Mouse (Mus musculus): ENCODE measurements at regions not wholly inside any gene's neighbourhood (a gene's known extent, or its start where the extent isn't known, plus 50 kb on each side); places are given as distances from the start of the nearest gene placed in this dataset.

DNA sequence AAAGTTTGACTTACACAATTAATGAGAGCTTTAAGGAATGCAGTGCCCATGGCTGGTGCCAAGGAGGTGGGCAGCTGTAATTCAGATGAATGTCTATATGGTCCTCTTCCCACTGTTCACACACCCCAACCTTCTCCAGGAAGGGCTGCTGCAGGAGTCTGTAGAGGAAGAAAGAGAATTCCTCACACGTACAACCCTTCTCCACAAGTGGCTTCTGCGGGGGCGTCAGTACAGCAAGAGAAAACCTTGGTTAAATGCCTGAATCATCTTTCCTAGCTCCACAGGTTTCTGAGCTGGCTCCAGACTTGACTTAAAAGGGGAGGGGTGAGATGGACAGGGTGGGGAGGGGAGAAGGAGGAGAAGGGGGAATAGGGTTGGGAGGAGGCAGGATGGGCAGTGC is 306.3 kb downstream of the Tbc1d1 start:
- DNase-seq (ENCODE audit: low spot score): no peak

DNA sequence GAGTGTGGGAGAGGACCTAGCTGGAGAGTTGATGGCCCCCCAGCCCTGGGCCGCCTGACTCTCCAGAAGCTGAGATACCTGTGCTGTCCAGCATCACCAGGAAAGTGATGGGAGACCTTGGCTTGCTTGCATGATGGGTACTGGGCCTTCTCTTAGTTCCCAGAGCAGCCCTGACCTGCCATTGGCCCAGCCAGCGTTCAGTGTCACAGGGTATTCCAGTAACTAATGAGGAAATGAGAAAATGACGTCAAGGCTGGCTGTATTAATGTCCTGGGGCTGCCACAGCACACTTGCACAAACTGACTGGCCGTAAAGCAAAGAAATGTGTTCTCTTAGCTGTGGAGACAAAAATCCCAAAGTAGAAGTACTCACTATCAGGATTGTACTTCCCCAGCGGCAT is 307.5 kb downstream of the Tbc1d1 start:
- DNase-seq (ENCODE audit: low spot score): no peak

DNA sequence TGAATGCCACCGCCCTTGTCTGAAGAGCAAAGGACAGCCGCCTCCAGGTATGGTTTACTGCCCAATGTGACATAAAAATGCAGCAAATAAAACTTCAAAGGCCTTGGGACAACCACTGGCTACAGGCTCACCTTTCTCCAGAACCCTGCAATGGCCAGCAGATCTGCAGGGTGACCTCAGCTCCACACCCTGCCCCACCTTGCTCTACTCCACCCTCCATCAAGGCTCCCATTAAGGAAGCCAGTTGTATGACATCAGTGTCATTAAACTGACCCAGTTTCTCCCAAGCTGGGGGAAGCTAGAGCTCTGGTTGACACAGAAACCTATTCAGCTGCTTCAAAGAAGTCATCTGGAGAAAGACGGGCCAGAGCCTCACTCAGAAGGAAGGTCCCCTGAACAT is 310.2 kb downstream of the Tbc1d1 start:
- DNase-seq (ENCODE audit: low spot score): no peak

DNA sequence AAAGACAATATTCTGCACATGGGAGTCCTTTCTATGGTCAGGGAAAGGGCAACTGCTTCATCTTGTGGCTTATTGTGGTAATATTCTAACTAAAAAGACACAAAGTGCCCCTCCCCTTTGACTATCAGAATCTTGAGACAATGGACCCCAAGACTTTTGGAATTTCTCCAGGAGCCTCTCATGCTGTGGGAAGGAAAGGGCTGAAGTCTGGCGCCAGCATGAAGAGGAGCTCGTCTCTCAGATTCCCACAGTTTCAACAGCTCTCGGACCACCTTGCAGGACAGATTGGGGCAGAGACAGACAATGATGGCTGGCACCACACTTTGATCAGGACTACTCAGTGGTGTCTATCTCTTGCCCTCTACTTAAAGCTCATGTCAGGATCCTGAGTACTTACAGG is 311.8 kb downstream of the Tbc1d1 start:
- DNase-seq (ENCODE audit: low spot score): no peak

DNA sequence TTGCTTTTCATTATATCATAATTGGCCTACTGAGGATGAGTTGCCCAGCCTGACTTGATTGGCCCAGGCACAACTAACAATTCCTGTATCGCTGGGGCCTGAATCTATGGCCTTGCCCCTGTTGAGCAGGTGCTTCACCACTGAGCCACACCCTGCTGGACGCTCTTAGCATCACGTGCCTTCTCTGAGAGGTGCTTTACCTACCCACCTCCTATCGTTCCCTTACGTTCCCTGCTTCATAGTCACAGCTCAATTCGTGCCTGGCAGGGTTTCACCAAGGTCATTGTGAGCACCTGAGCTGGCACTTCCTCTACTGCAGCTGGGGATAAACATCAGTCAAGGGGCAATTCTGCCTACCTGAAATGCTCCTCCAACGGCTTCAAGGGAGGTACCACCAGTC is 312.2 kb downstream of the Tbc1d1 start:
- DNase-seq (ENCODE audit: low spot score): no peak

DNA sequence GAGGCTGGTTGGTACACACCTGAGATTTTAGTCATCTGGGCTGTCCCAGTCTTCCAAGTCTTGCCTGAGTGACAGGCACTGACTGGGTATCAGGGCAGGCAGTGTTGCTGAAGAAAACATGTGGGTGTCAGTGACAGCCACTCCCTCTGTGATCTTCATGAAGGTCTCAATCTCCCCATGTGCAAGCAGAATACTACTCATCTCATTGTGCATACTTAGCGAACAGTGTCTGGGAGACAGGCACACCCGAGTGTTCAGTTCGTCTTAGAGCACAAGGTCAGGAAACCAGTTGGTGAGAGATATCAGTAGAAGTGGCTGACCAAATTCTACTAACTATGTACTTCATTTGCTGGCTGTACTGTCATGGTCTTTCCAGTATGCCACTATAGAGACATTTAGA is 315.9 kb downstream of the Tbc1d1 start:
- no peak for DNase-seq (ENCODE audit: low spot score)

DNA sequence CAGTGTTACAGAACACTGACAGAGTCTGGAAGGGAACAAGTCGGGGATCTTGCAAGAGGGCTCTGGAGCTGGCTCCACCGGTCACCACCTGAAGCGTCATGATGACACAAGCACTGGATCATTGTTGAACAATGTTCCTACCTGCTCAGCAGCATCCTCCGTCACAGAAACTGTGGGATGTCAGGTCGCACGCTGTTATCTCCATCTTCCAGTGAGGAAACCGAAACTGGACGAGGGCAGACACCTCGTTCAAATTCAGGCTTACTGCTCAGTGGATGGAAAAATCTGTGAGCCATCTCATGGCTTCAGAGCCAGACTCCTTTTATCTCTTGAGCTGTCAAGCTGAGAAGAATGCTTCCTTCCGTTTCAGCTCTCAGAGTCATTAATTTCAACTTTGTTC is 316.3 kb downstream of the Tbc1d1 start:
- DNase-seq (ENCODE audit: low spot score): no peak

DNA sequence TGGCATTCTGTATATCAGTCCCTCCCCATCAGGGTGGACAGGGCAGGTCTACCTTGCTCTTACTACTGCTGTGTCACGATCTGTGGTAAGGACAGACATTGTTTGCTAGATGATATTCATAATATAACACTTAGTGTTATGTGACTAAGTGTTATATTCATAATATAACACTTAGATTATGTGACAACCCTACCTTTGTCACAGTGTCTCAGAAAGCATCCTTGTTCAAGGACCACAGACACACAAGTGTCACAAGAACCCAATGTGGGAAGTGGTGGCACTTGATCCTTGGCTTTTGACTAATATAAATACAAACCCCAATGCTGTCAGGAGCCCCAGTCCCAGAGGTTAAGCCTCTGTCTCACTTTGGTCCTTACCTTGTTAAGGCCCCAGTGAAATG is 318.8 kb downstream of the Tbc1d1 start:
- no peak for DNase-seq (ENCODE audit: low spot score)

DNA sequence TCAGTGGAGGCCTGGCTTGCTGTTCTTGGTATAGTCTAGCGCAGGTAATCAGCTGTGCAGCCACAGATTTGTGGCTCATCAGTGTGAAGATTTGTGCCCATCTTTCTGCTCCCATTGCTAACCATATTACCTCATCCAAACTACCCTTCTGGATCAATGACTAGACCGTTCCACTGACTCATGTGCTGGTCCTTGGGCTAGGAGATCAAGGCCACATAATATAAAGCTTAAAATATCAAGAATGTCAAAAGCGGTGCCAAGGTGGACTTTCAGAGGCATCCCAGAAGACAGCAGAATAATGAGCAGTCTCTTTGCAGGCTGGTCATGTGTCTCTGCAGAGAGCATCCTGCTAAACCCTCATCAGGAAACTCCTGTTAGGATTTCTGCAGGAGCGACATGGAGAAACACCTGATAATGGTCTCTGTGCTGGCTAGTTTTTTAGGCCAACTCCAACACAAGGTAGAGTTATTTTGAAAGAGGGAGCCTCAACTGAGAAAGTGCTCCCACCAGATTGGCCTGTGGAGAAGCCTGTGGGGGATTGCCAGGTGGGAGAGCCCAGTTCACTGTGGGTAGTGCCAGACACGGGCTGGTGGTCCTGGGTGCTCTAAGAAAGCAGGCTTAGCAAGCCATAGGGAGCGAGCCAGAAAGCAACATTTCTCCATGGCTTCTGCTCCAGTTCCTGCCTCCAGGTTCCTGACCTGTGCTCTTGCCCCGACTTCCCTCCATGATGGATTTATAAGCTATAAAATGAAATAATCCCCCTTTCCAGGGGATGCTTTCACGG is 319.8 kb downstream of the Tbc1d1 start:
- DNase-seq (ENCODE audit: low spot score): no peak

DNA sequence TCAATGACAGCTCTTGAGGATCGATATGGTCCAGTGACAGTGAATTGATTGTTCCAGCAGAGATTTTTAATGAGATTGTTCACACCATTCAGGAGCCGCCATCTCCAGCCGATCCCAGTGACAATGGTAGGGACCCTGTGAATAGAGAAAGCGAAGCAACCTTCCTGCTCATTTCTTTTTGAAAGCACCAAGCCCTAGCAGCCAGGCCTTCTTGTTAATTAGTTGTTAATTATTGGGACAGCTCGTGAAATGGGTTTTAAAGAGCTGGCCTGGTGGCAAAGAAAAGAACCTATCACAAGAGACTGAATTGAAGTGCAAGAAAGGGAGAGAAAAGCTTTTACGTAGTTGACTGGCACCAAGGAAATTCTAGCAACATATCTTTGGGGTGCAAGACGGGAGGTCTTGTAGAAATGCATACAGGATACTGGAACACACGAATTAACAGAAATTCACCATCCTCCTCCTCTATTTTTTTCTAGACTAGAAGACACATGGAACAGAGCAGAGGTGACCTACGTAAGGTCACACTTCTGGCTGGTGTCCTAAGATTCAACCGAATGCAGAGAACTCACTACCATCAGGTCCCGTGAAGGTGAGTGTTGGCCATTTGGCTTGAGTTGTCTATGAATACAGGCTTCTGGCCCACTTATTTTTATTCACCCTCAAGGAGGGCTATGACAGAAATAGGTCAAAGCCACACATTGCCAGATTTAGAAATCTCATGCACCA is 320.7 kb downstream of the Tbc1d1 start:
- DNase-seq (ENCODE audit: low spot score): no peak

DNA sequence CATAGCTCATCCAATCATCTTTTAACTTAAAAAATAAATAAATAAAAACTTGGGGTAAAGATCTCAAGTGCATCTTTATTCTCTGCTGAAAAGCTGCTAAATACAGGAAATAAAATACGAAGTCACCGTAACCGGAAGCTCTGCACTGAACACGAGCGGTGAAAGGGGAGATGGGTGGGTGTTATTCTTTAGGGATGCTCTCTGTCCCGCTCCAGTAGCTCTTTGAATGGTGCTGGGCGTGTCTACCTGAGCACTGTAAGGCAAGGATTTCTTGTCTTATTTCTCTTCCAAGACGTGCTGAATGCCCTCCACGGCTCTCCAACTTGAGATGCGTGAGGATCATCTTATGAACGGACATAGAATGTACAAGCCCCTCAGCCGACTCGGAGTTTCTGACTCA is 322.0 kb downstream of the Tbc1d1 start:
- DNase-seq (ENCODE audit: low spot score): no peak

DNA sequence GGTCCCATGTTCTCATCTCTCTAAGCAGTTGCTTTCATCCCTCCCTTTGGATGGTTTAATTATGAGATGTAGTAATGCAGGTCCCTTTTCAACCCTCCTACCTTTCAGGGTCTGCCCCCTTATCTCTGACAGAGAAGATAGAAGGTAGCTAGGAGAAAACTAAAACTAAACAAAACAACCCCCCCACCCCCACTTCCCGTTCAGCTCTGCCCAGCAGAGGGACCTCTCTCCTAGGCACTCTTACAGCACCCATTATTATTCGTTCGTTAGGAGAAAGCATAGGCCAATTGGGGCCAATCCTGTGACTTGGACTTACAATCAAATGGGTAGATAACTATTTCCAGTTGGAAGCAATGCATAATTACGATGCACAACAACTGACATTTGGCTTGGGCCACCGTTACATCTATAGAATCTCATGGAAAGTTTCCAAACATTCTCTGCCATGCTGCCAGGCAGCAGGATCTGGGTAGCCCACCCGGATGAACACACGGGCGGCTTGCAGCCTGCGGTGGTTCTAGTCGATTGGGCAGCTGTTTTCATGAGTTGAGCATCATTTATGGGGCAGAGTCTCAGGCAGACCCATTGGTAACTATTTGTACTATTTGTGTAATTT is 322.6 kb downstream of the Tbc1d1 start:
- no peak for DNase-seq (ENCODE audit: low spot score)

DNA sequence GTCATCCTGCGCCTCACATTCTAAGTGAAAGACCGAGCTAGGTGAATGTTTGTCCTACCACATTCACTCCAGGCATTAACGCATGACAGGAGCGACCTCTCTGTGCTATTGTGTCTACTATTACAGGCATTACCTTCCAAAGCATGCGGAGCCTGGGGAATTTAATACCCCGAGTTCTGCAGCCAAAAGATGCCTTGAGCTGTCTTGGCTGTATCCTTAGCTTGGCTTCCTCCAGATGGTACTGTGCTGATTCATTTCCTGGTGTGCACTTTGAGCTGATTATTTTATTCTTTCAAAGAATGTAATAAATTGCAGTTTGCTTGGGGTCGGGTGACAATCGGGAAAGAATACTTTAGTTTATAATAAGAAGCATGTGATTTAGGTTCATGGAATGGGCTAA is 323.2 kb downstream of the Tbc1d1 start:
- DNase-seq (ENCODE audit: low spot score): no peak

DNA sequence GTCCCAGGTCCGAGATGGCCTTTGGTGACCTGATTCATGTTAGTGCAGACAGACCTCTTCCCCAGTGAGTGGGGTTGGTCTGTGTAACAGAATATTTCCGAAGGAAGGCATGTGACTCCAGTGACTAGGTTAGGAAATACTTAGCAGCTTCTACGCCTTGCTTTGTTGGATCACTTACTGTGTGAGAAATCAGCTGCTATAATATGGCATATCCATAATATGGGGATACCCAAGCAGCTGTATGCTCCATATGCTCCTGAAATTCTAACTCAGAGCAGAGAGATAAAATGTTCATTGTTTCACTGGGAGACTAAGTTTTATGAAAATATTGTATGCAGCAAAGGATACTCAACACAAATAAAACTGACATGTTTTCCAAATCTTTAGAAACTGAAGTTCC is 318.1 kb upstream of the Klf3 start:
- no peak for DNase-seq (ENCODE audit: low spot score)

DNA sequence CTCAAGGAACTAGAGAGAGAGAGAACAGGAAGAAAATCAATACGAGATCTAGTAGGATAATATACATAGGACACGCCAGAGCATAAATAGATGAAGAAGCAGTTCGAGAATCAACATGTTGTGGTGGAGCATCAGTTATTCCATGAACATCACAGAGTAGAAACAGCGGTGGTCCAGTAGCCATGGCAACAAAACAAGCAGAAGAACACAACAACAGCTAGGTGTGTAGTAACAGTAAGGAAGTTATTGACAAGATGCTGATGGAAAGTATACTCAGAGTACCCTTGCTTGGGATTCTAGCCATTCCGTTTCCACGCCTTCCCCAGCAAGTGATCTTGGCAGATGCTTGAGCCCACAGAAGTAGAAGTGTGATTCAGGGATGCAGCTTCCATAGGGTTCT is 317.3 kb upstream of the Klf3 start:
- no peak for DNase-seq (ENCODE audit: low spot score)

DNA sequence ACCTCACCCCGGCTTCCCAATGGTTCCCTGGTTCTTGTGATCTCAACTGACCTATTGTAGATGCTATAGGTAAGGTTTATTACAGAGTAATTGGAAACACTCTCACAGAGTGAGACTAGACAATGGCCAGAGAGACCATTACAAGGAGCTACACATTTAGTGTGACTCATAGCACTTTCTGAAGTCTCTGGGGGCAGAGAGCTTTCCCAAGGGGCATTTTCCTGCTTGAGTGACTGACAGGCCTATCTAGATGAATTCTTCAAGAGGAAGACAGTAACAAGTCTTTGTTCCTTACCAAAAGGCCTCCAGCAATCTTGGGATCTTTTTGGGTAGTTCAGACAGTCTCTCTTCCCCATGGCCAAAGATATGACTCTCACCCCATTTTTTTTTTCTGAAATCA is 316.4 kb upstream of the Klf3 start:
- no peak for DNase-seq (ENCODE audit: low spot score)

DNA sequence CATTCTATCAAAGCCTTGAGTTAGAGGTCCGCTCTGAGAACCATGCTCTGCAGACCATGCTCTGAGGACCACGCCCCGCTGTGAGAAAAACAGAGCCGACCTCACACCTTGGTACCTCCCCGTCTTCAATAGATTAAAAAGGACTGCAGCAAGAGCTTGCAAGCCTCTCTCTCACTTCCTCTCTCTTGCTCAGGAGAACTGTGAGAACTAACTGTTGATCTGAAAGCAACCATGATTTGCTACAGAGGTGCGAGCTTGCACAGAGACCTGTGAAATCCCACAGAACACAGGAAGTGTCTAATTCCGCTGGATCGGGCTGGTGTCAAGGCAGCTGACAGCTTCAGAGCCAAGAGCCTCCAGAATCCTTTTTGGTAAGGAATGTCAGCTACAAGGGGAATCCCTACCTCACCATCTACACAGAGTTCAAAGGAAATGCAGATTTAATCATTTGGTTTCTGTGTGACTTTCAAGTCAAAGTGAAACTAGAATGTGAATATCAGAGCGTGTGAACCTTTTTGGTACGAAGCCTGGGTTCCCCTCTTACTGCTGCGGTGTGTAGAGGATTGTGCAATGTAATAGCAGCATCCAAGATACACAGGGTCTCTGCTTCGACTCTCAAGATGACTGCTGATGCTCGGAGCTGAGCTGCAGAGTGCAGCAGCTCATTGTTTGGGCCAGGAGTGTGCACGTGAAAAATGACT is 315.3 kb upstream of the Klf3 start:
- DNase-seq (ENCODE audit: low spot score): no peak

DNA sequence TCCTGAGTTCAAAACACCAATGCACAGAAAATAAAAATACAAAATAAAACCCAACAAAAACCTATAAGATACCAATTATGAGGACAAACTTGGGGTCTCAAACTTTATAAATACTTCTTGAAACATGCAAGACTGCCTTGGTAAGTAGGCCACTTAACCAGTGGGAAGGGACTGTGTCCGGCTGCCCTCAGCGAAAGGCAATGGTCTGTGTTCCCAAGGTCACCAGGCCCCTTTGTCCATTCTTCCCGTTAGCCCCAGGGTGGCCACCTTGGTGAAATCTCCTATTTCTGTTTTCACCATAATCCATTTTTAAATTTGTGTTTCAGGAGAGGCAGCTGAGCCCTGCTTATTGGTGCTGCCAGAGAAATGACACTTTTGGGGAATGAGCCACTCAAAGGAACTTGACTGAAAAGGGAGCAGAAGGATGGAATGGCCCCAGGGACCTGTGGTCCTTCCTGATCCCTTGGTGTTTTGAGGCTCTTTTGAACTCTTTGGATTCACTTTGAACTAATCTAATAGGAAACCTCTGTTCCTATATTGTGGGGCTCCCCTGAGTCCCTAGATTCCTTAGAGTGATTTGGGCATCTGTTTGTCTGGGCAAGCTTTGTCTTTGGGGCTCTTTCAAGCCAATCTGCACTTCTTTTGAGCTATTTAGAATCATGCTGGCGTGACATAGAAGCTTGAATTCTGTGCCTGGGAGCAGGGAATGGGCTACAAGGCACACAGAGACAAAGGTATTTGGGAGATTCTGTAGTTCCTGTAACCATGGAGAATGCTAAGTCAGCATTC is 313.3 kb upstream of the Klf3 start:
- DNase-seq (ENCODE audit: low spot score): no peak

DNA sequence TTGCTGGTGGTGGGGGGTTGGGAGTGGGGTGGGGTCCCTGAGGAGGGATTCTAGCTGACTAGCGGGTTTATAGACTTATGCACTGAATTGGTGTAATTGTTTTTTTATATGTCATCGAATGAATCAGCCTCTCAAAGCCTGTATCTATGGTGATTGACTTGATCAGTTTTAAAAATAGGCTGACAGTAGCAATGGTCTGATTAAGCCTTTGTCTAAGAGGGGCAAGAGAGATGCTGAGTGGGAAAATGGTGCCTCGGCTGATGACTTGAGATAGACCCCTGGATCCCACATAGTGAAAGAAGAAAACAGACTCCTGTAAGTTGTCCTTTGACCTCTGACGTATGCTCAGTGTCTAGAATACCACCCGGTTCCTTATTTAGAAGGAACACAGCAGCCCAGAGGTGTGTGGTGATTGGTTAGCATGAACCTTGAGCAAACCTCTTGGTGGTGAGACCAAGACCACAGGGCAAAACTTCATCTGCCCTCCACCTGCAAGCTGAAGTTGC is 312.7 kb upstream of the Klf3 start:
- no peak for DNase-seq (ENCODE audit: low spot score)

DNA sequence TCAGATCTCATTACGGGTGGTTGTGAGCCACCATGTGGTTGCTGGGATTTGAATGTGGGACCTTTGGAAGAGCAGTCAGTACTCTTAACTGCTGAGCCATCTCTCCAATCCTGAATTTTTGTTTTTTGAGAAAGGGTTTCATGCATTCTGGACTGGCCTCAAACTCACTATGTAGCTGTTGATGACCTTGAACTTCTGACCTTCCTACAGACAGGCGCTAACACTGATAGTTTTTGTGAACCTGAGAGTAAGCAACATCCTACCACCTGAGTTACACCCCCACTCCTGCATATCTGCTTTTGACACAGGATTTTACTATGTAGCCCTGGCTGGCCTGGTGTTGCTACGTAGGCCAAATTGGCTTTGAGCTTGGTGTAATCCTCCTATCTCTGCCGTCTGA is 308.8 kb upstream of the Klf3 start:
- no peak for DNase-seq (ENCODE audit: low spot score)

DNA sequence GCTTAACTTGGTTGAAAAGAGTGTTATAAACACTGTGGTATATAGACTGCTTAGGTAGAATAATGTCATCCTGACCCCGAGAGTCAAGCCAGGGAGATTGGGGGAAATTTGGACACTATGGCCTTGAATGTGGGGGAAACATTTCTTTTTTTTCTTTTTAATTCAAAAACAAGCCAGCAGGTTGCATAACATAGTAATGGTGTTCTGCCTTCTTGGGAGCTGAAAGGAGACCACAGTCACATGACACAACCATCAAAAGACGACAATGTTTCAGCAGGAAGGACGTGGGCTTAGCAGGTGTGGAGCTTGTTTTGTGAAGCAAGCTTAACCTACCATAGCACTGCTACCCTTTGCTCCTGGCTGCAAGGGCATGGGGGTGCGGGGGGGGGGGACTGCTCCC is 306.3 kb upstream of the Klf3 start:
- DNase-seq (ENCODE audit: low spot score): no peak

DNA sequence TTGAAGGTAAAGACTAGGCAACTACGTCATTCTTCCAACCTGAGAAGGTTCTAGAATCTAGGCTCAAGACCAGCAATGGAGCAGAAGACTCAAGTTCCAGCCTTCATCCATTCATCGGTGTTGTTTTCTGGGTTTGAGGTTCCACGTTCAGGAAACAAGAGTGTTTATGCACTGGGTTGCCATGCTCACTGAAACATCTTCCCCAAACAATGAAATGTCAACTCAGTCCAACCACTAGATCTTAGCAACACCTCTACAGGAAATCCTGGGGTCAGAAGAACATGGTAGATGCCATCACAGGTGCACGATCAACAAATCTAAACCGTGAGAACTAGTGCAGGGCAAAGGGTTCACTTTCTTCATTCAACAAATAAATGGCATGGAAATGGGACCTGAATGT is 304.8 kb upstream of the Klf3 start:
- no peak for DNase-seq (ENCODE audit: low spot score)
